Mouse (Mus musculus) CH12.LX (cell line): ENCODE measurements at regions not wholly inside any gene's neighbourhood (a gene's known extent, or its start where the extent isn't known, plus 50 kb on each side); places are given as distances from the start of the nearest gene placed in this dataset.

Experiments
- DNase-seq: peaks from one replicate; pipeline ENCODE4 v3.0.0-alpha.2; 2013; ENCODE audit errors: extremely low read depth
- H3K27ac ChIP-seq: 2 replicates; pipeline ENCODE4 v1.5.1; 2012; ENCODE audit warnings: low read depth, mild to moderate bottlenecking, control low read depth, moderate library complexity; ENCODE audit not compliant: insufficient read depth
- H3K27me3 ChIP-seq: replicated peaks from 2 replicates; pipeline ENCODE3; 2012; ENCODE audit warnings: inconsistent platforms
- H3K36me3 ChIP-seq, 2 experiments: replicated peaks in 1 of 2; 2 replicates each; pipeline versions ENCODE3 to v1.6.1; 2012; ENCODE audit warnings: inconsistent platforms in 1 of 2, low read length in 1 of 2, mild to moderate bottlenecking in 1 of 2, mixed read lengths in 1 of 2, moderate library complexity in 1 of 2; ENCODE audit not compliant: control insufficient read depth in 1 of 2, insufficient read depth in 1 of 2
- H3K4me1 ChIP-seq, 2 experiments: 2 replicates each; pipeline ENCODE4 v1.6.1; 2012; ENCODE audit warnings: inconsistent platforms in 1 of 2, moderate library complexity in 1 of 2; ENCODE audit not compliant: insufficient read depth in 2 of 2, control insufficient read depth in 1 of 2
- H3K4me2 ChIP-seq: 2 replicates; pipeline ENCODE4 v1.6.1; 2012; ENCODE audit warnings: low read depth, mild to moderate bottlenecking, control low read depth; ENCODE audit not compliant: poor library complexity, insufficient read depth, severe bottlenecking
- H3K4me3 ChIP-seq, 3 experiments: fragments of 150-350 bp in 1 of 3; sonication (generic) in 1 of 3; replicated peaks in 1 of 3; 2 replicates each; pipeline versions ENCODE3 to v1.5.1; 2011 to 2012; ENCODE audit warnings: low read depth in 2 of 3, low read length in 2 of 3, mild to moderate bottlenecking in 2 of 3, moderate library complexity in 2 of 3, control low read depth in 1 of 3, improper control_type of control experiment in 1 of 3, inconsistent platforms in 1 of 3, mixed read lengths in 1 of 3; ENCODE audit not compliant: poor library complexity in 1 of 3
- H3K79me2 ChIP-seq: replicated peaks from 2 replicates; pipeline ENCODE4 v1.6.1; 2012; ENCODE audit warnings: mild to moderate bottlenecking, moderate library complexity; ENCODE audit not compliant: control insufficient read depth, poor library complexity, insufficient read depth, severe bottlenecking; ENCODE audit errors: extremely low read depth
- H3K9ac ChIP-seq: 2 replicates; pipeline ENCODE4 v1.6.1; 2012; ENCODE audit warnings: low read depth, mild to moderate bottlenecking, control low read depth, moderate library complexity; ENCODE audit not compliant: insufficient read depth
- H3K9me3 ChIP-seq: replicated peaks from 2 replicates; pipeline ENCODE3; 2012; ENCODE audit warnings: low read length, inconsistent platforms, mixed read lengths
- BHLHE40 ChIP-seq: IDR thresholded peaks from 2 replicates; pipeline ENCODE4 v1.6.1; 2011; ENCODE audit warnings: mild to moderate bottlenecking, low read depth, low read length, improper control_type of control experiment
- CHD2 ChIP-seq: IDR thresholded peaks from 2 replicates; pipeline ENCODE4 v1.6.1; 2011; ENCODE audit warnings: low read length, improper control_type of control experiment
- JUN ChIP-seq: IDR thresholded peaks from 2 replicates; pipeline ENCODE4 v1.6.1; 2011; ENCODE audit warnings: low read depth, mild to moderate bottlenecking, low read length, improper control_type of control experiment, moderate library complexity; ENCODE audit not compliant: insufficient read depth
- JUND ChIP-seq: conservative IDR thresholded peaks from 2 replicates; pipeline ENCODE4 v1.6.1; 2011; ENCODE audit warnings: low read depth, low read length, improper control_type of control experiment
- MEF2A ChIP-seq: IDR thresholded peaks from 2 replicates; pipeline ENCODE4 v1.6.1; 2014; ENCODE audit warnings: low read depth, mild to moderate bottlenecking, inconsistent platforms, low read length, improper control_type of control experiment, borderline replicate concordance
- PAX5 ChIP-seq: IDR thresholded peaks from 2 replicates; pipeline ENCODE4 v1.6.1; 2012; ENCODE audit warnings: low read length, inconsistent platforms, mixed read lengths
- POLR2AphosphoS2 ChIP-seq: IDR thresholded peaks from 2 replicates; pipeline ENCODE4 v1.6.1; 2011; ENCODE audit warnings: low read depth, low read length, improper control_type of control experiment
- RCOR1 ChIP-seq: conservative IDR thresholded peaks from 2 replicates; pipeline ENCODE4 v1.6.1; 2012; ENCODE audit warnings: low read depth, mild to moderate bottlenecking, inconsistent platforms, low read length, improper control_type of control experiment
- SIN3A ChIP-seq: IDR thresholded peaks from 2 replicates; pipeline ENCODE4 v1.6.1; 2012; ENCODE audit warnings: low read length, improper control_type of control experiment, inconsistent platforms
- SMC3 ChIP-seq: IDR thresholded peaks from 2 replicates; pipeline ENCODE4 v1.6.1; 2011; ENCODE audit warnings: low read depth, low read length, improper control_type of control experiment
- TBP ChIP-seq: conservative IDR thresholded peaks from 2 replicates; pipeline ENCODE4 v1.6.1; 2011; ENCODE audit warnings: low read depth, low read length, improper control_type of control experiment
- USF1 ChIP-seq: IDR thresholded peaks from 2 replicates; pipeline ENCODE4 v1.6.1; 2014; ENCODE audit warnings: low read depth, mild to moderate bottlenecking, inconsistent platforms, low read length, improper control_type of control experiment
- ZC3H11A ChIP-seq: IDR thresholded peaks from 2 replicates; pipeline ENCODE4 v1.6.1; 2012; ENCODE audit warnings: low read depth, mild to moderate bottlenecking, inconsistent platforms, low read length, improper control_type of control experiment
- ZNF384 ChIP-seq: IDR thresholded peaks from 2 replicates; pipeline ENCODE4 v1.6.1; 2012; ENCODE audit warnings: low read depth, low read length, improper control_type of control experiment, inconsistent platforms
- dilution Hi-C: fragments of 300-500 bp; cut with MboI; formaldehyde crosslinking; loops from 2 replicates; pipeline ENCODE4 v1.14.3; 2020; ENCODE audit warnings: low sequenced_read_pairs; ENCODE audit not compliant: extremely low pct_unique_long_range_greater_than_20kb, extremely low pct_ligation_motif_present
- in situ Hi-C: fragments of 300-500 bp; cut with MboI; formaldehyde crosslinking; loops from 3 replicates; pipeline ENCODE4 v1.14.3; 2019; ENCODE audit warnings: low sequenced_read_pairs, low pct_ligation_motif_present, low pct_unique_long_range_greater_than_20kb, mixed read lengths

GRCm38 (mm10) chr14:73453164-73453563, 56.7 kb upstream of the Med4 start:
- Histone ChIP-seq H3K27ac (no peak overlapping the region), H3K4me1 (peaks cover 3 to 29% of the 10 kb centered on the region in 2 experiments), H3K36me3 (no peaks in the 10 kb centered on the region), H3K9me3 (no peaks in the 10 kb centered on the region), H3K9ac (no peak overlapping the region), H3K27me3 (no peaks in the 10 kb centered on the region), H3K4me2 (no peak overlapping the region), H3K79me2 (no peaks in the 10 kb centered on the region), H3K4me3 (no peak overlapping the region)
- TF ChIP-seq ZNF384 (no peak), POLR2AphosphoS2 (no peak), TBP (no peak), RCOR1 (no peak), SMC3 (no peak)
- dilution Hi-C loops: no loop called here
- DNase-seq: no peak
- in situ Hi-C loops: no loop called here

GRCm38 (mm10) chr14:73452321-73453082, 57.3 kb upstream of the Med4 start:
- Histone ChIP-seq H3K27ac (no peak overlapping the region), H3K4me2 (no peak overlapping the region), H3K9me3 (no peaks in the 10 kb centered on the region), H3K4me3 (no peak overlapping the region), H3K9ac (no peak overlapping the region), H3K4me1 (peaks cover 3 to 29% of the 10 kb centered on the region in 2 experiments), H3K79me2 (no peaks in the 10 kb centered on the region), H3K36me3 (no peaks in the 10 kb centered on the region), H3K27me3 (no peaks in the 10 kb centered on the region)
- TF ChIP-seq CHD2 (no peak), MEF2A (no peak), JUND (no peak), ZNF384 (no peak), USF1 (no peak), JUN (no peak), ZC3H11A (no peak), SIN3A (no peak), BHLHE40 (no peak), PAX5 (no peak)
- no peak for DNase-seq
- dilution Hi-C loops (no loop called here), in situ Hi-C loops (no loop called here)
